Mouse (Mus musculus): ENCODE measurements around the gene Pou6f2.
A peak's percentile ranks its signal among the peaks of the same experiment; 100 is the strongest.

Gene Pou6f2

GRCm38 (mm10) chr13:18397586-18397985, at the start of gene Pou6f2:
Pou6f2 (minus strand) TSS chr13:18397686.
- no peak for DNase-seq (ENCODE audit: low read depth, low spot score)

- DNase-seq (ENCODE audit: low read depth, low spot score), result no peak
These were observed 42.4 kb upstream of the Pou6f2 start for GRCm38 (mm10) chr13:18439858-18440257.

GRCm38 (mm10) chr13:18387673-18388072, 9.8 kb downstream of the Pou6f2 start:
- no peak for DNase-seq (ENCODE audit: low read depth, low spot score)

GRCm38 (mm10) chr13:18363373-18363772, 34.1 kb downstream of the Pou6f2 start:
- peak; percentile 50 for DNase-seq (ENCODE audit: low read depth, low spot score)

- no peak for DNase-seq (ENCODE audit: low read depth, low spot score)
These were observed 52.7 kb downstream of the Pou6f2 start for GRCm38 (mm10) chr13:18344580-18345333.

- DNase-seq (ENCODE audit: low read depth, low spot score), result no peak
These were observed 58.5 kb downstream of the Pou6f2 start for GRCm38 (mm10) chr13:18338910-18339501.

GRCm38 (mm10) chr13:18338022-18338421, 59.5 kb downstream of the Pou6f2 start:
- DNase-seq (ENCODE audit: low read depth, low spot score), result no peak

GRCm38 (mm10) chr13:18334035-18334434, 63.5 kb downstream of the Pou6f2 start:
- no peak for DNase-seq (ENCODE audit: low read depth, low spot score)

- no peak for DNase-seq (ENCODE audit: low read depth, low spot score)
These were observed 64.9 kb downstream of the Pou6f2 start for GRCm38 (mm10) chr13:18332596-18332995.

- no peak for DNase-seq (ENCODE audit: low read depth, low spot score)
These were observed 73.4 kb downstream of the Pou6f2 start for GRCm38 (mm10) chr13:18323980-18324678.

- DNase-seq (ENCODE audit: low read depth, low spot score), result no peak
These were observed 74.1 kb downstream of the Pou6f2 start for GRCm38 (mm10) chr13:18323407-18323806.

- no peak for DNase-seq (ENCODE audit: low read depth, low spot score)
These were observed 84.9 kb downstream of the Pou6f2 start for GRCm38 (mm10) chr13:18312613-18313012.

- DNase-seq (ENCODE audit: low read depth, low spot score), result no peak
These were observed 88.5 kb downstream of the Pou6f2 start for GRCm38 (mm10) chr13:18309024-18309423.

- DNase-seq (ENCODE audit: low read depth, low spot score), result no peak
These were observed 90.9 kb downstream of the Pou6f2 start for GRCm38 (mm10) chr13:18306506-18307145.

GRCm38 (mm10) chr13:18299966-18300365, 97.5 kb downstream of the Pou6f2 start:
- DNase-seq (ENCODE audit: low read depth, low spot score), result no peak

- DNase-seq (ENCODE audit: low read depth, low spot score), result no peak
These were observed 104.0 kb downstream of the Pou6f2 start for GRCm38 (mm10) chr13:18293438-18293837.

GRCm38 (mm10) chr13:18290253-18290914, 107.1 kb downstream of the Pou6f2 start:
- no peak for DNase-seq (ENCODE audit: low read depth, low spot score)

GRCm38 (mm10) chr13:18287536-18287935, 110.0 kb downstream of the Pou6f2 start:
- DNase-seq (ENCODE audit: low read depth, low spot score), result no peak

- no peak for DNase-seq (ENCODE audit: low read depth, low spot score)
These were observed 115.0 kb downstream of the Pou6f2 start for GRCm38 (mm10) chr13:18282361-18282982.

- DNase-seq (ENCODE audit: low read depth, low spot score), result no peak
These were observed 116.4 kb downstream of the Pou6f2 start for GRCm38 (mm10) chr13:18281084-18281483.

GRCm38 (mm10) chr13:18253131-18253530, 144.4 kb downstream of the Pou6f2 start:
- no peak for DNase-seq (ENCODE audit: low read depth, low spot score)
